Mouse (Mus musculus): ENCODE data around the gene Pskh1. TPM values are rescaled to one million over a fixed set of nuclear protein-coding genes. Genes with fewer than 3 reads are reported as not detected.

Pskh1 gene
- polyA plus RNA-seq (2017; shearing (Covaris generic)): 10 to 100 TPM; 22.7 to 25.5 TPM

DNA sequence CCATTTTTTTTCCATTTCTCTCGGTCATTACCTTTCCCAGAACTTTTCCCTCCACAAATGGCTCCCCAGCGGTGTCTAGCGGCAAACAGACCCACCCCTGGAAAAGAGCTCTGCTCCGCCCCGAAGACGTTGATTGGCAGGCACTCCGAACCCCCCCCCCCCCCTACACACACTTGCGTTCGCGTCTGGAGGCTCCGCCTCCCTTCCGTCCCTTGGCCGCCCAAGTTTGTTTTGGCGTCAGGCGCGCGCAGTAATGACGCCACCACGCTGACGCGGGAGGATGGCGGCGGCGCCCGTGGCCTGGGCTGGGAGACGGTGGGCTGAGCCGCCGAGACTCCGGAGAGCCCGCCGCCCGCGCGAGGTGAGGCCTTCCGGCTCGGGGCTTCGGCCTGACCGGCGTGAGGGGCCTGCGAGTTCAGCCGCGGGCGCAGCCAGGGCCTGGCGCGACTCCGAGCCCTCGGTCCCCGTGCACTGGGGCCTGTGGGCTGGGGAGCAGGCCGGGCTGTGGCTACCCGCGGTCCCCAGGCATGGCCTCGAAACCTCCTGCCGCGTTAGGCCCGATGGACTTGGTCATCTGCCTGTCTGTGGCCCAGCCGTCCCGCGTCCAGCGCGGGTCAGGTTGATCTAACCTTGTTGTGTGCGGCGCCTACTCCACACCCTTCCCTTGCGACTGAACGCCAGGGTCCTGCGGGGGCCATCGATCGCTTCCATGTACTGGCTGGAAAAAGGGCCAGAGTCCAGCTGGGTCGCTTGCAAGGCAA lies at the start of gene Pskh1:
TSS of gene Pskh1 (plus strand) at position 262 of the 761 bp plus-strand sequence.

DNA sequence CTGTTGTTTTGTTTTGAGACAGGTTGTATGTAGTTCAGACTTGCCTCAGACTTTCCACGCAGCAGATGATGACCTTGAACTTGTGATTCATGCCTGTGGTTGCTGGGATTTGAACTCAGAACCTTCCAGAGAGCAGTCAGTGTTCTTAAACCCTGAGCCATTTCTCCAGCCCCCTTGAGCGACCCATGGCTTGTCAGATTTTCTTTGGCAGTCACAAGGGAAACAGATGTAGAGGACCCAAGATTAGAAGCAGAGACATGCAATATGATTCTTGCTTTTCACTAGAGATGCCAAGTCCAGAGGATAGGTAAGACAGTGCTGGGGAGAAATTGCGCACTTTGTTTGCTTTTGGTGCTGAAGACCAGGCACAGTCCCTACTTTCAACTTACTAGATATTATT lies 47.1 kb upstream of the Pskh1 start, which contains the start of gene Cenpt:
TSS of gene Cenpt (minus strand) at position 101 of the 400 bp plus-strand sequence.

DNA sequence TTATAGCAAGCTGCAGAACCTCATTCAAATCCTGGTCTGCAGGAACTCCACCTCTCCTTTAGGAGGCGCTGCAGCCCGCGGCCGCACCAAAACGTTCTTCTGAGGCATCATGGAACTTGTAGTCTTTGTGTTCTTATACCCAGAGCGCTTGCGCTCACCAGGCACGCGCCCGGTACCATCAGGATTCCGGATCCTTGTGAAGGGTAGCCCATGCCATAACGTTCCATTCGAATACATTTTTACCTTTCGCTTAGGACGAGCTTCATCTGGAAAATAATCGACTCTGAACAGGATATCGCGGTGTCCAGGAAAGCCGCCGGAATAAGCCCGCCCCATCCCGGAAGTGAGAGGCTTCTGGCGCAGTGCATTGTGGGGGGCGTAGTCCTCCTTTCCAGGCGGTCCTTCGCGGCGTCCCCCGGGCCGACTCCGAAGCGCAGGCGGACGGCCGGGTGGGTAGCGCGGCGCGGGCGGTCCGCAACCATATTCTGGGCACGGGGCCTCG lies 45.5 kb upstream of the Pskh1 start, which contains the start of gene Thap11:
TSS of gene Thap11 (plus strand) at position 418 of the 502 bp plus-strand sequence.

DNA sequence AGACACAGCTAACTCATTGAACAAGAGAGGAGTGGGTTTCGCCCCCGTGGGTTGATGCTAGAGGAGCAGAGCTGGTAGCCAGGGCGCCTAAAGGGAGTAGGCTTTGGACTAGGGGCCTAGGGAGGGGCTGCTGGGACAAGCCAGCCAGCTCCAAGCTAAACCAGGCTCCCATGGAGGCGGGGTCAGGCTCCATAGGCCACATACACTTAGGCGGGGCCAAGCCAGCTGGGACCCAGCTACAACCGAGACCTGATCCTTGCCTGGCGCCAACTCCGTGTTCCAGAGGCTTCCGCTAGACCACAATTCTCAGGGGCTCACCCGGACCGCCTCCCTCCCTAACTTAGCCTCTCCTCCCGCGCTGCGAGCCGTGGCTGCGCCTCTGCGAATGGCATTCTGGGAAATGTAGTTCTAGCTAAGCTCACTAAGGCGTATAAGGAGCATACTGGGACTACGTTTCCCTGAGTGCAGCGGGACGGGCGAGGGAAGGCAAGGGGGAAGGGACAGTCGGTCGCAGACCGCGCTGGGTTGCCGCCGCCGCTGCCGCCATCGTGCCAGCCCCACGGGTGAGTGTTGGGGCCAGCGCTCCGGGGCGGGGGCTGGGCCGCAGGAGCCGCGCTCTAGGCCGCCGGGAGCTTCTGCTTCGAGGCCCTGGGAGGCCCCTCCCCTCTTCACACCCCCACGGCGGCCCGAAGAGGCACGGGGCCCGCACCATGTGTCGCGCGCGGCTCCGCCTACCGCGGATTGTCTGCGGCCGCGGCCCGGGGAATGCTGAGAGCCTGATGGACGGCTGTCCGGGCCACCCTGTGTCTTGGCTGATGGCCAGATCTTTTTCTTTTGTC lies 39.9 kb upstream of the Pskh1 start, which contains the start of gene Nutf2:
TSS of gene Nutf2 (plus strand) at position 438 of the 839 bp plus-strand sequence.

DNA sequence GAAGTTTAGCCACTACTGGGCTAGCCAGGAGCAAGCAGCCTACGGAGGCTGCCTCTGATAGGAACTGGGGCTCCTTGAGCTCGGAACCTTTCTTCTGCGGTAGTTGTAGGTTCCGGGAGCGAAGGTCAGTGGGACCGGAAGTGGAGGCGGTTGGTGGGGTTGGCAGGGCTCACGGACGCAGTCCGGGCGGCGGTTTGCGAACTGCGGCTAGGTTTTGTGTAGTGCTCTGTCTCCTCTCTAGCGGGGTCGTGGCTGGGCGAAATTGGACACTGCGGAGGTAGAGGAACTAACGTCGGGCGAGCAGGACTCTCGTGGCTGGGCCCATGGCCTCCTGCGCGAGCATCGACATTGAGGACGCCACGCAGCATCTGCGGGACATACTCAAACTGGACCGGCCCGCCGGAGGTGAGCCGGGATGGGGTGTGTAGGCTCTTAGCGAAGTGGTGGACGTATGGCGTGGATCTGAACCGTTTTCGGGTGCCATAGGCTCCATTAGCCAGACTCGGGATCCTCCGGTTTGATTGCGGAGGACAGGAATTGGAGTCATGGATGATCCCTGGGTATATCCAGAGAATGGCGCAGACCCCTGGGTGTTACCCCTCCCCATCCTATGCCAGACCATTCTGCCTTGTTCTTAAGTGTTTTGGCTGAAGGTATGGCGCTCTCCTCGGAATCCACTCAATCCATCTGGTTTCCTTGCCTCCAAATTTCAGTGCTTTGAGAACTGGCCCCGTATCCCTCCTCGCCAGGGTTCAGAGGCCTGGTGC lies 19.3 kb upstream of the Pskh1 start, which contains the start of gene Edc4:
TSS of gene Edc4 (plus strand) at position 128 of the 767 bp plus-strand sequence.

DNA sequence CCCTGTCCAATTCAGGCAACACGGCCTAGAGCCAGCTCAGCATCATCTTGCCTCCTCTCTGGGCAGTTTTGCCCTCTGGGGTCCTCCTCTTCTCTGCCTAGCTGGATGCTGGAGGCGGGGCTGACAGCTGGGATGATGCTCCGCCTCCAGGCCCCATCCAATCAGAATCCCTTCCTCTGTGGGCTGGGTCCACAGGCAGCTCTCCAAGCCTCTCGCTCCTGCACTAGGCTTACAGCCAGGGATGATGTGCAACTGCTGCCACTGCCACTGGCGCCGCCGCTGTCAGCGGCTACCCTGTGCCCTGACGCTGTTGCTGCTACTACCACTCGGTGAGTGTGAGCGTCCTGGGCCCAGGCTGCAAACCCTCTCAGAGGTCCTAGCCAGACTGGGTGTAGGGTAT lies 6.9 kb upstream of the Pskh1 start, which contains the start of gene Nrn1l:
TSS of gene Nrn1l (plus strand) at position 229 of the 400 bp plus-strand sequence.

DNA sequence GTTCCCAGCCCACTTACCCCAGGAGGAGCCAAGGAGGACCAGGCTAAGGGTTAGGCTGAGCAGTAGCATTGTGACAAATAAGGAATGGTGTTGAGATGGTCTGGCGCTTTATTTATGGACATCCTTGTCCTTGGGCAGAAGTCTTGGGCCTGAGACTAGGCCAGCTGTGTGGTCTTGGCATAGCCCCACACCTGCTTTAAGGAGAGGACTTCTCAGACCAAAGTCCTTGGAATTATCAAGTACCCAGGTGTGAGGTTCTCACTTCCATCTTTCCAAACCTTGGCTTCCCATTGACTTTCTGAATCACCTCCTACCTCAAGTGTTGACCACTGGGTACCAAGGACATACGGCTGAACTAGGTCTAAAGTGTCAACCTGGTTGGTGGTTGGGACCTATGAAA lies 33.5 kb downstream of the Pskh1 start, which contains the start of gene Ctrl:
TSS of gene Ctrl (minus strand) at position 101 of the 400 bp plus-strand sequence.

DNA sequence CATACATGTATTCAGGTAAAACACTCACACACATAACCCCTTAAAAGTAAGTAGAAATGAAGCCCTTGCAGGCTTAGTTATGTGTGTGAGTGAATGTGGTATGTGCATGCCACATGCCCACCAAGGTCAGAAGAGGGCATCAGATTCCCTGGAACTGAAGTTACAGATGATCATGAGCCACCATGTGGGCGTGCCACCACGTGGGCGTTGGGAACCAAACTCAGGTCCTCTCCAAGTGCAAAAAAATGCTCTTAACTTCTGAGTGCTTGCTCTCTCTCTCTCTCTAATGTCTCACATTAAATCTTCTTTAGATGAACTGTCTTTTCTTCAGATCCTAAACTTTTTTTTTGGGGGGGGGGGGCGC lies 38.0 kb downstream of the Pskh1 start, which contains the start of gene Psmb10:
TSS of gene Psmb10 (minus strand) at position 139 of the 364 bp plus-strand sequence.

DNA sequence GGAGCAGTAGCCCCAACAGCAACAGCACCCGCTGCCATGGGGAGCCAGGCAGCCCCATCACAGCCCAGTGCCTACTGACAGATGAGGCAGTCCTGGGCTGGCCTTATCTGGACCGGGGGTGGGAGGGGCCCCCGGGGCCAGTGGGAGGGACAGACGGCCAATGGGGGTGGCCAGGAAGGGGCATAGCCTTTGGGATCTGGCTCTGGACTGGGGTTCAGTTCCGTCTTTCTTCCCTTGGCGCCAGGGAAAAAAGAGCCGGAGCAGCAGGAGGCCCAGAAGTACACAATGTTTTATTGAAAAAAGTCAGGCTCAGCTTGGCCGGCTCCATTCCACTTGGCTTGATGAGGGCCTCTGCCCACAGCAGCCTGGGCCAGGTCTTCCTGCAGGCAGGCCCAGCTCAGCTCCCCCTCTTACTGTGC lies 43.1 kb downstream of the Pskh1 start, which contains the start of gene Lcat:
TSS of gene Lcat (minus strand) at position 62 of the 419 bp plus-strand sequence.

DNA sequence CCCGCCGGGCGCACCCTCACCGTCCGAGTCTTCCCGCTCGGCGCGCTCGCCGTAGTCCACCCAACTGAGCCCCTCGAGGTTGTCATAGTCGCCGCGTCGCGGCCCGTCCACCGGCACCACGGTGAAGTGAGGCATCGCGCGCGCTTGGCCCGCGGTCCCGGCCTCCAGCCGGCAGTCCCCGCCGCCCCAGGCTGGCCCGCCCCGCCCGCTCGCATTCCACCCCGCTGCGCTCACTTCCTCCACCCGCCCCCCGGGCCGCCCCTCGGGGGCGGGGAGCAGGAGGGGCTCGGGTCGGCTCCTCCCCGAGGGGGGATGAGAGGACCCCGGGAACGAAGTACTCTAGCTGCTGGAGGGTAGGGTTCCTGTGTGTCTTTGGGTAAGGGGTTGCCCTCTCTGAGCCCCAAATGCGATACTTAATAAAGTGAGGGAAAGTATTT lies 65.7 kb downstream of the Pskh1 start, which contains the start of gene Slc12a4:
TSS of gene Slc12a4 (minus strand) at position 193 of the 437 bp plus-strand sequence.

DNA sequence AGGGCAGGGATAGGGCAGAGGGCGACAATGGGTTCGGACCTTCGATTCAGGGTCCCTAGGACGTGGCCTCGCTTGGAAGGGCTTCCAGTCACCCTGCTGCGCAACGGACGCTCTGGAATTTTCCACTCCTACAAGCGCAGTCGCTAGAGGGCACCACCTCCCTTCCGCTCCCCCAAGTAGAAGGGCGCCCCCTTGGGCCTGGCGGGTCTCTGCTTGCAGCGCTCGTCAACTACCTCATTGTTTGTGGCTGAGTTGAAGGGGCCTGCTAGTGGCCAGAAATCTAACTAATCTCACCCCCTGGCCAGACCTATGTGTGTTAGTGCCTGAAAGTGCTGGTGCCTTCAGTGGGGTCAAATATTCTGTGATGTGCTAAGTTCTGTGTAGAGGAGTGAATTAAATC lies 79.1 kb downstream of the Pskh1 start, which contains the start of gene Dpep3:
TSS of gene Dpep3 (minus strand) at position 105 of the 400 bp plus-strand sequence.

Other genes starting within 250 kb of the Pskh1 start
- 100 to 1,000 TPM; 122 to 131 TPM for gene Carmil2, start 214.2 kb upstream of the Pskh1 start, polyA plus RNA-seq (2017; shearing (Covaris generic))
- 10 to 100 TPM; 70.3 to 83.0 TPM for gene Acd, start 199.3 kb upstream of the Pskh1 start, polyA plus RNA-seq (2017; shearing (Covaris generic))
- gene Pard6a, start 199.3 kb upstream of the Pskh1 start, polyA plus RNA-seq (2017; shearing (Covaris generic)): 10 to 100 TPM in 1 of 2 experiments, 1 to 10 TPM in 1; 7.6 to 16.7 TPM
- under 1 TPM in 1 of 2 experiments, not detected in 1; 0.23 TPM for gene 4933405L10Rik, start 192.8 kb upstream of the Pskh1 start, polyA plus RNA-seq (2017; shearing (Covaris generic))
- gene Enkd1, start 192.2 kb upstream of the Pskh1 start, polyA plus RNA-seq (2017; shearing (Covaris generic)): 1 to 10 TPM; 3.6 to 4.3 TPM
- 1 to 10 TPM; 6.5 to 7.5 TPM for gene Gfod2, start 141.8 kb upstream of the Pskh1 start, polyA plus RNA-seq (2017; shearing (Covaris generic))
- 10 to 100 TPM; 19.4 to 27.8 TPM for gene Ranbp10, start 73.1 kb upstream of the Pskh1 start, polyA plus RNA-seq (2017; shearing (Covaris generic))
- gene Tsnaxip1, start 72.7 kb upstream of the Pskh1 start, polyA plus RNA-seq (2017; shearing (Covaris generic)): 1 to 10 TPM; 1.1 to 1.7 TPM
- gene Cenpt, start 47.2 kb upstream of the Pskh1 start, polyA plus RNA-seq (2017; shearing (Covaris generic)): 10 to 100 TPM; 15.3 to 15.7 TPM
- 10 to 100 TPM; 30.3 to 37.3 TPM for gene Thap11, start 45.3 kb upstream of the Pskh1 start, polyA plus RNA-seq (2017; shearing (Covaris generic))
- gene Nutf2, start 39.9 kb upstream of the Pskh1 start, polyA plus RNA-seq (2017; shearing (Covaris generic)): 10 to 100 TPM in 1 of 2 experiments, 1 to 10 TPM in 1; 9.7 to 15.3 TPM
- gene Edc4, start 19.6 kb upstream of the Pskh1 start, polyA plus RNA-seq (2017; shearing (Covaris generic)): 10 to 100 TPM; 74.6 to 95.9 TPM
- under 1 TPM; 0.86 to 0.94 TPM for gene Nrn1l, start 6.9 kb upstream of the Pskh1 start, polyA plus RNA-seq (2017; shearing (Covaris generic))
- 1 to 10 TPM; 1.9 to 3.6 TPM for gene Ctrl, start 33.4 kb downstream of the Pskh1 start, polyA plus RNA-seq (2017; shearing (Covaris generic))
- gene Psmb10, start 38.0 kb downstream of the Pskh1 start, polyA plus RNA-seq (2017; shearing (Covaris generic)): 100 to 1,000 TPM; 357 to 426 TPM
- gene Lcat, start 42.9 kb downstream of the Pskh1 start, polyA plus RNA-seq (2017; shearing (Covaris generic)): under 1 TPM; 0.42 to 0.51 TPM
- 10 to 100 TPM; 12.3 to 15.7 TPM for gene Slc12a4, start 65.7 kb downstream of the Pskh1 start, polyA plus RNA-seq (2017; shearing (Covaris generic))
- not detected for gene Dpep3, start 79.0 kb downstream of the Pskh1 start, polyA plus RNA-seq (2017; shearing (Covaris generic))
- 10 to 100 TPM; 24.2 to 34.3 TPM for gene Dus2, start 90.9 kb downstream of the Pskh1 start, polyA plus RNA-seq (2017; shearing (Covaris generic))
- gene Dpep2nb, start 105.5 kb downstream of the Pskh1 start, polyA plus RNA-seq (2017; shearing (Covaris generic)): 1 to 10 TPM in 1 of 2 experiments, not detected in 1; 1.2 TPM
- 10 to 100 TPM; 16.5 to 20.6 TPM for gene Ddx28, start 111.4 kb downstream of the Pskh1 start, polyA plus RNA-seq (2017; shearing (Covaris generic))
- 100 to 1,000 TPM; 125 to 142 TPM for gene Nfatc3, start 158.4 kb downstream of the Pskh1 start, polyA plus RNA-seq (2017; shearing (Covaris generic))
- 1 to 10 TPM; 1.2 to 4.4 TPM for gene Esrp2, start 236.5 kb downstream of the Pskh1 start, polyA plus RNA-seq (2017; shearing (Covaris generic))
- 10 to 100 TPM; 10.9 to 12.5 TPM for gene Pla2g15, start 250.0 kb downstream of the Pskh1 start, polyA plus RNA-seq (2017; shearing (Covaris generic))

All from inflammation-experienced regulatory T-cells (primary cell).